Mouse (Mus musculus) neural tube, embryonic 10.5 days (tissue): Measurements from ENCODE around the gene Naa38.

Source experiments
- DNase-seq: peaks from one replicate; pipeline ENCODE4 v3.0.0-alpha.2; 2017; ENCODE audit warnings: low spot score; ENCODE audit errors: extremely low spot score

Gene Naa38

GRCm38 (mm10) chr11:69413221-69414181 is 18.2 kb downstream of the Naa38 start, which contains the start of gene Kdm6b:
Gene Kdm6b, minus strand, starts transcription at chr11:69413675.
- DNase-seq: peak; percentile 47

- peak; percentile 42 for DNase-seq
Observed at GRCm38 (mm10) chr11:69414421-69415326, 19.4 kb downstream of the Naa38 start.

- peak; percentile 70 for DNase-seq
Observed at GRCm38 (mm10) chr11:69415327-69415667, 20.0 kb downstream of the Naa38 start.

- peak; percentile 85 for DNase-seq
Observed at GRCm38 (mm10) chr11:69415668-69416451, 20.6 kb downstream of the Naa38 start.

- DNase-seq: no peak
Observed at GRCm38 (mm10) chr11:69416509-69416908, 21.2 kb downstream of the Naa38 start.

GRCm38 (mm10) chr11:69416921-69417448 is 21.7 kb downstream of the Naa38 start:
- no peak for DNase-seq

GRCm38 (mm10) chr11:69417449-69418384 is 22.4 kb downstream of the Naa38 start:
- DNase-seq: peak; percentile 91

- DNase-seq: peak; percentile 95
Observed at GRCm38 (mm10) chr11:69418481-69419442, 23.5 kb downstream of the Naa38 start.

- peak; percentile 59 for DNase-seq
Observed at GRCm38 (mm10) chr11:69419443-69419812, 24.1 kb downstream of the Naa38 start.

- peak; percentile 64 for DNase-seq
Observed at GRCm38 (mm10) chr11:69419813-69420553, 24.7 kb downstream of the Naa38 start.

- DNase-seq: no peak
Observed at GRCm38 (mm10) chr11:69420554-69421000, 25.3 kb downstream of the Naa38 start.

- DNase-seq: no peak
Observed at GRCm38 (mm10) chr11:69421131-69421977, 26.1 kb downstream of the Naa38 start.

GRCm38 (mm10) chr11:69422842-69423241 is 27.6 kb downstream of the Naa38 start:
- no peak for DNase-seq

GRCm38 (mm10) chr11:69423885-69424284 is 28.6 kb downstream of the Naa38 start:
- DNase-seq: no peak

- no peak for DNase-seq
Observed at GRCm38 (mm10) chr11:69426246-69426645, 31.0 kb downstream of the Naa38 start.

- DNase-seq: no peak
Observed at GRCm38 (mm10) chr11:69428751-69429150, 33.5 kb downstream of the Naa38 start.

GRCm38 (mm10) chr11:69429313-69429712 is 34.0 kb downstream of the Naa38 start:
- DNase-seq: no peak
